ENCODE assay signal across 8 mouse cellular contexts in genomic region chr5:32588136-32588535, GRCm38 (mm10). TPM values are rescaled to one million over a fixed set of nuclear protein-coding genes. Genes with fewer than 3 reads are reported as not detected.
A peak's percentile ranks its signal among the peaks of the same experiment; 100 is the strongest.
DNase-seq lines count a peak whose midpoint lies in the region; ATAC-seq lines count a peak whose summit lies in the region.
"Had no signal": no experiment of that assay in that cellular context is flagged by ENCODE, and none has a peak within 500 bp of the region (broad histone marks: within the 10 kb centered on the region; RNA-seq: fewer than 3 reads in every experiment).

No protein-coding gene starts in this region.

- 13% methylated on average over 5 of the region's 5 CpGs for WGBS in embryonic facial prominence, embryonic 14.5 days
- WGBS in liver, embryonic 13.5 days (ENCODE audit: insufficient replicate concordance): 11% methylated on average over 5 of the region's 5 CpGs

- no peaks in the 10 kb centered on the region for H3K4me1 ChIP-seq in embryonic facial prominence, embryonic 14.5 days (ENCODE audit: control insufficient read depth, insufficient read depth, low read length)
- no peaks in the 10 kb centered on the region for H3K4me1 ChIP-seq in liver, embryonic 13.5 days (replicated peaks)
- H3K4me1 ChIP-seq: heart, embryonic 15.5 days had no signal

- no peaks in the 10 kb centered on the region for H3K27me3 ChIP-seq in embryonic facial prominence, embryonic 14.5 days (replicated peaks; ENCODE audit: control insufficient read depth, insufficient read depth, low read length)
- H3K27me3 ChIP-seq in liver, embryonic 13.5 days: no peaks in the 10 kb centered on the region
- H3K27me3 ChIP-seq: heart, embryonic 15.5 days had no signal

- no peaks in the 10 kb centered on the region for H3K36me3 ChIP-seq in embryonic facial prominence, embryonic 14.5 days (ENCODE audit: control insufficient read depth, insufficient read depth, low read length)
- H3K36me3 ChIP-seq in liver, embryonic 13.5 days: no peaks in the 10 kb centered on the region
- H3K36me3 ChIP-seq: heart, embryonic 15.5 days had no signal

- DNase-seq in spleen, postnatal 4 days (ENCODE audit: low spot score in 2 of 2): peak; percentile 15 to 63
- no peak for DNase-seq in spleen, postnatal 14 days (ENCODE audit: low spot score in 2 of 2)
- DNase-seq in adrenal gland, postnatal 14 days: peak; percentile 74
- DNase-seq in embryonic facial prominence, embryonic 14.5 days (ENCODE audit: low spot score): peak; percentile 73
- peak; percentile 77 for DNase-seq in kidney, adult 9 months
- DNase-seq in liver, embryonic 13.5 days: peak; percentile 10
- DNase-seq in right cerebral cortex, postnatal 10 days (ENCODE audit: low spot score in 2 of 2): peak; percentile 69 to 82

- no peaks in the 10 kb centered on the region for H3K9me3 ChIP-seq in embryonic facial prominence, embryonic 14.5 days (ENCODE audit: control insufficient read depth, low read length)
- no peaks in the 10 kb centered on the region for H3K9me3 ChIP-seq in liver, embryonic 13.5 days (replicated peaks)
- H3K9me3 ChIP-seq: heart, embryonic 15.5 days had no signal

- no peak for ATAC-seq in embryonic facial prominence, embryonic 14.5 days (ENCODE audit: low read depth)
- no peak for ATAC-seq in liver, embryonic 13.5 days (ENCODE audit: low read depth)

- no peak overlapping the region for H3K27ac ChIP-seq in embryonic facial prominence, embryonic 14.5 days (replicated peaks; ENCODE audit: low read depth, low read length)
- H3K27ac ChIP-seq in liver, embryonic 13.5 days: no peak overlapping the region
- H3K27ac ChIP-seq: heart, embryonic 15.5 days had no signal

- H3K4me2 ChIP-seq in embryonic facial prominence, embryonic 14.5 days (ENCODE audit: low read depth, low read length): no peak overlapping the region
- H3K4me2 ChIP-seq in liver, embryonic 13.5 days: no peak overlapping the region
- H3K4me2 ChIP-seq: heart, embryonic 15.5 days had no signal

- no peak overlapping the region for H3K9ac ChIP-seq in embryonic facial prominence, embryonic 14.5 days (ENCODE audit: low read depth, low read length)
- no peak overlapping the region for H3K9ac ChIP-seq in liver, embryonic 13.5 days
- H3K9ac ChIP-seq: heart, embryonic 15.5 days had no signal

- H3K4me3 ChIP-seq in embryonic facial prominence, embryonic 14.5 days (ENCODE audit: low read depth, low read length): no peak overlapping the region
- H3K4me3 ChIP-seq in liver, embryonic 13.5 days (replicated peaks): no peak overlapping the region
- H3K4me3 ChIP-seq: heart, embryonic 15.5 days had no signal

RNA-seq across cellular contexts. Expression of gene Yes1, which starts 22.8 kb away (rescaled TPM):
- total RNA-seq in adrenal gland, postnatal 14 days (2021): 48.5 and 51.4 TPM in 2 replicates
- polyA plus RNA-seq in embryonic facial prominence, embryonic 14.5 days (2014; fragmentation: Nextera tagmentation; extraction: Ambion mirVana): 31.5 and 32.2 TPM in 2 replicates
- polyA plus RNA-seq in liver, embryonic 13.5 days (2015; fragmentation: Nextera tagmentation; extraction: Ambion mirVana): 5.4 and 6.8 TPM in 2 replicates

Comparison
In these comparisons a context has a peak if more than half of its experiments do, and no peak if none do; other contexts are left out.
1. DNase-seq: peak in spleen, postnatal 4 days (2 of 2), adrenal gland, postnatal 14 days (single experiment), embryonic facial prominence, embryonic 14.5 days (single experiment), kidney, adult 9 months (single experiment), liver, embryonic 13.5 days (single experiment) and right cerebral cortex, postnatal 10 days (2 of 2); none in spleen, postnatal 14 days (0 of 2).